Mouse (Mus musculus): Measurements from ENCODE around the gene Ehf. TPM values are rescaled to one million over a fixed set of nuclear protein-coding genes. Genes with fewer than 3 reads are reported as not detected.

The Ehf gene
- polyA plus RNA-seq, 1 experiment: 38.4 TPM

- peak; percentile 43 for DNase-seq
- 35% methylated on average over 8 of the region's 8 CpGs for WGBS
- Histone ChIP-seq H3K4me3 (replicated peaks; ENCODE audit: extremely low read depth, low read depth, low read length) (no peak overlapping the region), H3K4me1 (ENCODE audit: control insufficient read depth, insufficient read depth, low read length) (peaks cover 9% of the 10 kb centered on the region)
- no peak for TF ChIP-seq CTCF (IDR thresholded peaks at IDR 0.05; ENCODE audit: insufficient read depth, low read length)
- TF ChIP-seq POLR2A (IDR thresholded peaks at IDR 0.05; ENCODE audit: borderline replicate concordance, extremely low read depth, low read depth, low read length): no peak
These were observed 19.3 kb downstream of the Ehf start for GRCm38 (mm10) chr2:103283730-103284129.

GRCm38 (mm10) chr2:103282184-103282750 is 20.8 kb downstream of the Ehf start:
- Histone ChIP-seq H3K4me3 (replicated peaks; ENCODE audit: extremely low read depth, low read depth, low read length) (no peak overlapping the region), H3K4me1 (ENCODE audit: control insufficient read depth, insufficient read depth, low read length) (peaks cover 9% of the 10 kb centered on the region)
- DNase-seq: no peak
- TF ChIP-seq CTCF (IDR thresholded peaks at IDR 0.05; ENCODE audit: insufficient read depth, low read length): no peak
- TF ChIP-seq POLR2A (IDR thresholded peaks at IDR 0.05; ENCODE audit: borderline replicate concordance, extremely low read depth, low read depth, low read length): no peak
- WGBS: 16% methylated on average over 8 of the region's 8 CpGs

DNA sequence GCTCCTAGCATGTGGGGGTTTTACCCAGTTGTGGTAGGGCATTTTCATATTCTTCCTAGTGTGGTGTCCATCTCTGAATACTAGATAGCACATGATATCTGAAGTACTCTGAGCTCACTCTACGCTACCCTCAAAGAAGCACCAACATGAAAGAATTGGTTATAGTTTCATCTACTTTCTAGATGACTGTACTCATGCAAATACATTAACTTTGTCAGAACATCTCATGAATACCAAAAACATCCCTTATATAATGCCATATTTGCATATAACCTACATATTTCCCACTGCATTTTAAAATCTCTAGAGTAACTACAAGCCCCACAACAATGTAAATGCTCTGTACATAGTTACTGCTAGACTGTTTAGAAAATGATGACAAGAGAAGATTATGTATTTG is 23.2 kb downstream of the Ehf start:
- no peak overlapping the region for H3K4me3 ChIP-seq (replicated peaks; ENCODE audit: extremely low read depth, low read depth, low read length)
- no peak for DNase-seq
- TF ChIP-seq CTCF (IDR thresholded peaks at IDR 0.05; ENCODE audit: insufficient read depth, low read length) (no peak), POLR2A (IDR thresholded peaks at IDR 0.05; ENCODE audit: borderline replicate concordance, extremely low read depth, low read depth, low read length) (no peak)
- H3K4me1 ChIP-seq (ENCODE audit: control insufficient read depth, insufficient read depth, low read length): peaks cover 9% of the 10 kb centered on the region
- 98% methylated on average over 1 of the region's 1 CpGs for WGBS

DNA sequence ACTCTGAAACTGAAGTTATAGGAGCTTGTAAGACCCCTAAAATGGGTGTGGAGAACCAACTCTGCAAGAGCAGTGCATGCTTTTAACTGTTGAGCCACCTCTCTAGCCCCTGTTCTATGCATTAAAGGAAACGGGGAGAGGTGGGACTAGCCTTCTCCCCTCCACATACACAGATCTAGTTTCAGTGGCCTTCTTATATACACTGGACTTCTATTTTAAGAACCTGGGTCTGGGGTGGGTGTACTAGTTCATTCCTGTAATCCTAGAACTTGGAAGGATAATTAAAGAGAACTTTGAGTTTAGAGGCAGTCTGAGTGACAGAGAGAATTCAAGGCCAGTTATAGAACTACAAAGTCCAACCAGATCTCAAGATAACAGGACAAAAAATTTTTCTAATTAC is 24.6 kb downstream of the Ehf start:
- no peak for TF ChIP-seq CTCF (IDR thresholded peaks at IDR 0.05; ENCODE audit: insufficient read depth, low read length)
- Histone ChIP-seq H3K4me1 (ENCODE audit: control insufficient read depth, insufficient read depth, low read length) (peaks cover 8% of the 10 kb centered on the region), H3K4me3 (replicated peaks; ENCODE audit: extremely low read depth, low read depth, low read length) (no peak overlapping the region)
- DNase-seq: no peak
- WGBS: 86% methylated on average over 1 of the region's 1 CpGs

GRCm38 (mm10) chr2:103277794-103278193 is 25.3 kb downstream of the Ehf start:
- 40% methylated on average over 1 of the region's 1 CpGs for whole genome bisulfite sequencing
- no peak overlapping the region for H3K4me3 ChIP-seq (replicated peaks; ENCODE audit: extremely low read depth, low read depth, low read length)
- no peak for TF ChIP-seq CTCF (IDR thresholded peaks at IDR 0.05; ENCODE audit: insufficient read depth, low read length)
- TF ChIP-seq POLR2A (IDR thresholded peaks at IDR 0.05; ENCODE audit: borderline replicate concordance, extremely low read depth, low read depth, low read length): no peak
- peaks cover 5% of the 10 kb centered on the region for H3K4me1 ChIP-seq (ENCODE audit: control insufficient read depth, insufficient read depth, low read length)
- no peak for DNase-seq

DNA sequence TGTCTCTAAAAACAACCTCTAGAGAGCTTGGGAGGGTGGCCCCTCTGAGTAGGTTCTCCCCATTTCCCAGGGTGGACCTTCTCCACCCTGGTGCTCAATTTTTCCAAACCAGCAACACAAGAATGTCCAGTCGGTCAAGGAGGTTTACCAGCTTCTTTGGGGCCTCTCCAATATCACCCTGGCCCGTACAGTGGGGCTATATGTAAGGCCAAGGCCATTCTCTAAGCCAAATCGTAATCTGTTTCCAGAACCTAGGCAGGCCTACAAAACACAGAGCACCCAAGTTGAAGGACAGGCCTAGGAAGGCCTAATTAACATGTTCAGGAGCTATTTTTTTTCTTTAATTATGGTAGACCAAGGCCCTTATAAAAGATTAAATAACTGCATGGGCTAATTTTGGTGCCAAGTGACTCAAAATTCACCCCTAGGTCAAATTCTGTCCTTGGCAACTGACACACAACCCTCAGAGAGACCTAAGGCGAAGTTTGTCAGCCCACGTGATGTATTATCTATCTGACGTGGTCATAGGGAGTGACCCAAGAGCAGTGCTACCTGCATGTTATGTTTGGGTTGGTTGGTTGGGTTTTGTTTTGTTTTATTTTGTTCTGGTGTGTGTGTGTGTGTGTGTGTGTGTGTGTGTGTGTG is 27.6 kb downstream of the Ehf start:
- DNase-seq: no peak
- no peak overlapping the region for H3K4me3 ChIP-seq (replicated peaks; ENCODE audit: extremely low read depth, low read depth, low read length)
- TF ChIP-seq CTCF (IDR thresholded peaks at IDR 0.05; ENCODE audit: insufficient read depth, low read length) (no peak), POLR2A (IDR thresholded peaks at IDR 0.05; ENCODE audit: borderline replicate concordance, extremely low read depth, low read depth, low read length) (no peak)
- no peaks in the 10 kb centered on the region; the same call in 1 of the 2 replicates for H3K4me1 ChIP-seq (ENCODE audit: control insufficient read depth, insufficient read depth, low read length)
- 75% methylated on average over 6 of the region's 6 CpGs for WGBS

- TF ChIP-seq POLR2A (IDR thresholded peaks at IDR 0.05; ENCODE audit: borderline replicate concordance, extremely low read depth, low read depth, low read length) (no peak), CTCF (IDR thresholded peaks at IDR 0.05; ENCODE audit: insufficient read depth, low read length) (no peak)
- 52% methylated on average over 2 of the region's 2 CpGs for WGBS
- H3K4me3 ChIP-seq (replicated peaks; ENCODE audit: extremely low read depth, low read depth, low read length): no peak overlapping the region
- DNase-seq: no peak
- H3K4me1 ChIP-seq (ENCODE audit: control insufficient read depth, insufficient read depth, low read length): no peaks in the 10 kb centered on the region; the same call in 1 of the 2 replicates
These were observed 28.3 kb downstream of the Ehf start for GRCm38 (mm10) chr2:103274803-103275202.

GRCm38 (mm10) chr2:103274270-103274669 is 28.8 kb downstream of the Ehf start:
- no peak overlapping the region for H3K4me3 ChIP-seq (replicated peaks; ENCODE audit: extremely low read depth, low read depth, low read length)
- H3K4me1 ChIP-seq (ENCODE audit: control insufficient read depth, insufficient read depth, low read length): no peaks in the 10 kb centered on the region; the same call in 1 of the 2 replicates
- no peak for DNase-seq
- TF ChIP-seq CTCF (IDR thresholded peaks at IDR 0.05; ENCODE audit: insufficient read depth, low read length): no peak
- TF ChIP-seq POLR2A (IDR thresholded peaks at IDR 0.05; ENCODE audit: borderline replicate concordance, extremely low read depth, low read depth, low read length): no peak
- 75% methylated on average over 1 of the region's 1 CpGs for WGBS

GRCm38 (mm10) chr2:103271481-103271880 is 31.6 kb downstream of the Ehf start:
- H3K4me3 ChIP-seq (replicated peaks; ENCODE audit: extremely low read depth, low read depth, low read length): no peak overlapping the region
- 87% methylated on average over 8 of the region's 8 CpGs for WGBS
- no peak for DNase-seq
- no peaks in the 10 kb centered on the region; the same call in none of the 2 replicates for H3K4me1 ChIP-seq (ENCODE audit: control insufficient read depth, insufficient read depth, low read length)
- TF ChIP-seq POLR2A (IDR thresholded peaks at IDR 0.05; ENCODE audit: borderline replicate concordance, extremely low read depth, low read depth, low read length): no peak
- no peak for TF ChIP-seq CTCF (IDR thresholded peaks at IDR 0.05; ENCODE audit: insufficient read depth, low read length)

DNA sequence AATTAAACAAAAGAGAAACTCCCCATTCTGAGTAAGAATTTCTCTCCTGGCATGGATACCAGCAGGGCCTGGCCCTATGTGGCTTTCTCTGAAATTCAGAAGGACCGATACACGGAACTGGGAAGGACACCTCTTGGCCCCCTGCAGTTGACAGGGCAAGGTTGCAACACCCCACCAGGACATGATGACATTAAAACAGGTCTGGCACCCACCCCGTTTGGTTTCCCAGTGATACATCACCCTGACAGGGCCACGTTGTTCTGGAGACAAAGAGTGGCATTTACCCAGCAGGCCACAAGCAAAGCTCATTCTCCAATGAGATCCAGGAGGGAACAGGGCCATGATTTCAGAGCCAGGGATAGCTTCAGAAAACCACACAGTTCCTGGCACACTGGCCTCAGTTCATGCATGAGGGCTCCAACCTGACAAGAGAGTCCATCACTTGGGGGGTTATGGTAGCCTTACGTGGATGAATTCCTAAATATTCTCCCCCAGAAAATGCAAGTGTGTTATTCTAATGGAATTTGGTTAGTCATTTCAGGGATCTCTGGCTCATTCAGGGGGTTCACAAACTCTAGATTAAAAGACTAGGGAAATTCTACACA is 32.4 kb downstream of the Ehf start:
- no peaks in the 10 kb centered on the region; the same call in none of the 2 replicates for H3K4me1 ChIP-seq (ENCODE audit: control insufficient read depth, insufficient read depth, low read length)
- TF ChIP-seq CTCF (IDR thresholded peaks at IDR 0.05; ENCODE audit: insufficient read depth, low read length) (no peak), POLR2A (IDR thresholded peaks at IDR 0.05; ENCODE audit: borderline replicate concordance, extremely low read depth, low read depth, low read length) (no peak)
- 72% methylated on average over 5 of the region's 5 CpGs for WGBS
- no peak for DNase-seq
- no peak overlapping the region for H3K4me3 ChIP-seq (replicated peaks; ENCODE audit: extremely low read depth, low read depth, low read length)

All from lung, adult 2 months (tissue).